Mouse (Mus musculus): Measurements from ENCODE around the gene Nelfcd. TPM values are rescaled to one million over a fixed set of nuclear protein-coding genes. Genes with fewer than 3 reads are reported as not detected.

The Nelfcd gene
- polyA plus RNA-seq, 1 experiment from 2014 or later = 106 TPM

GRCm38 (mm10) chr2:174436076-174436701, 20.6 kb downstream of the Nelfcd start:
- no peaks in the 10 kb centered on the region for H3K9me3 ChIP-seq (ENCODE audit: control insufficient read depth, low read length)
- no peak overlapping the region for H3K4me2 ChIP-seq (replicated peaks)
- no peak overlapping the region for H3K9ac ChIP-seq
- no peak for ATAC-seq (ENCODE audit: low FRiP score)
- no peak overlapping the region for H3K27ac ChIP-seq
- no peak overlapping the region for H3K4me3 ChIP-seq (replicated peaks; ENCODE audit: low read length)
- DNase-seq (ENCODE audit: low spot score) = no peak
- peaks cover 15% of the 10 kb centered on the region for H3K4me1 ChIP-seq (replicated peaks; ENCODE audit: control insufficient read depth, insufficient read depth, low read length)
- H3K36me3 ChIP-seq (replicated peaks; ENCODE audit: control insufficient read depth, insufficient read depth) = no peaks in the 10 kb centered on the region; the same call in 1 of the 2 replicates
- 92% methylated on average over 26 of the region's 26 CpGs for WGBS
- H3K27me3 ChIP-seq (ENCODE audit: control insufficient read depth, insufficient read depth, low read length) = no peaks in the 10 kb centered on the region

GRCm38 (mm10) chr2:174436916-174437696, 21.5 kb downstream of the Nelfcd start:
- Histone ChIP-seq H3K27ac (no peak overlapping the region), H3K9me3 (ENCODE audit: control insufficient read depth, low read length) (no peaks in the 10 kb centered on the region), H3K4me2 (replicated peaks) (no peak overlapping the region), H3K4me1 (replicated peaks; ENCODE audit: control insufficient read depth, insufficient read depth, low read length) (peaks cover 15% of the 10 kb centered on the region), H3K9ac (no peak overlapping the region), H3K36me3 (replicated peaks; ENCODE audit: control insufficient read depth, insufficient read depth) (no peaks in the 10 kb centered on the region; the same call in 1 of the 2 replicates), H3K4me3 (replicated peaks; ENCODE audit: low read length) (no peak overlapping the region), H3K27me3 (ENCODE audit: control insufficient read depth, insufficient read depth, low read length) (no peaks in the 10 kb centered on the region)
- ATAC-seq (ENCODE audit: low FRiP score) = no peak
- 94% methylated on average over 7 of the region's 7 CpGs for WGBS
- DNase-seq (ENCODE audit: low spot score) = no peak

- 96% methylated on average over 4 of the region's 4 CpGs for WGBS
- Histone ChIP-seq H3K27me3 (ENCODE audit: control insufficient read depth, insufficient read depth, low read length) (no peaks in the 10 kb centered on the region), H3K27ac (no peak overlapping the region), H3K4me2 (replicated peaks) (peak overlapping the region; percentile 71), H3K36me3 (replicated peaks; ENCODE audit: control insufficient read depth, insufficient read depth) (no peaks in the 10 kb centered on the region; the same call in 1 of the 2 replicates), H3K4me3 (replicated peaks; ENCODE audit: low read length) (no peak overlapping the region), H3K4me1 (replicated peaks; ENCODE audit: control insufficient read depth, insufficient read depth, low read length) (peaks cover 15% of the 10 kb centered on the region), H3K9ac (no peak overlapping the region), H3K9me3 (ENCODE audit: control insufficient read depth, low read length) (no peaks in the 10 kb centered on the region)
- no peak for ATAC-seq (ENCODE audit: low FRiP score)
- DNase-seq (ENCODE audit: low spot score) = no peak
Observed at GRCm38 (mm10) chr2:174437697-174437982, 22.0 kb downstream of the Nelfcd start.

- ATAC-seq (ENCODE audit: low FRiP score) (no peak), DNase-seq (ENCODE audit: low spot score) (no peak)
- H3K4me3 ChIP-seq (replicated peaks; ENCODE audit: low read length) = peak overlapping the region; percentile 41
- H3K27me3 ChIP-seq (ENCODE audit: control insufficient read depth, insufficient read depth, low read length) = no peaks in the 10 kb centered on the region
- H3K4me2 ChIP-seq (replicated peaks) = peak overlapping the region; percentile 71
- no peaks in the 10 kb centered on the region for H3K9me3 ChIP-seq (ENCODE audit: control insufficient read depth, low read length)
- 66% methylated on average over 11 of the region's 11 CpGs for WGBS
- no peaks in the 10 kb centered on the region for H3K36me3 ChIP-seq (replicated peaks; ENCODE audit: control insufficient read depth, insufficient read depth)
- no peak overlapping the region for H3K27ac ChIP-seq
- H3K4me1 ChIP-seq (replicated peaks; ENCODE audit: control insufficient read depth, insufficient read depth, low read length) = peaks cover 15% of the 10 kb centered on the region
- H3K9ac ChIP-seq = peak overlapping the region; percentile 59
Observed at GRCm38 (mm10) chr2:174438181-174438580, 22.6 kb downstream of the Nelfcd start.

GRCm38 (mm10) chr2:174438737-174439449, 23.3 kb downstream of the Nelfcd start, which contains the start of gene Ctsz:
Gene Ctsz (minus strand): TSS chr2:174439039.
- peak; percentile 78 for ATAC-seq (ENCODE audit: low FRiP score)

GRCm38 (mm10) chr2:174439450-174439838, 23.8 kb downstream of the Nelfcd start:
- Histone ChIP-seq H3K9me3 (ENCODE audit: control insufficient read depth, low read length) (no peaks in the 10 kb centered on the region), H3K4me1 (replicated peaks; ENCODE audit: control insufficient read depth, insufficient read depth, low read length) (peaks cover 15% of the 10 kb centered on the region), H3K27ac (no peak overlapping the region), H3K27me3 (ENCODE audit: control insufficient read depth, insufficient read depth, low read length) (no peaks in the 10 kb centered on the region), H3K9ac (no peak overlapping the region), H3K4me3 (replicated peaks; ENCODE audit: low read length) (no peak overlapping the region), H3K4me2 (replicated peaks) (peak overlapping the region; percentile 71), H3K36me3 (replicated peaks; ENCODE audit: control insufficient read depth, insufficient read depth) (no peaks in the 10 kb centered on the region)
- 52% methylated on average over 5 of the region's 5 CpGs for WGBS
- no peak for DNase-seq (ENCODE audit: low spot score)
- ATAC-seq (ENCODE audit: low FRiP score) = no peak

More at GRCm38 (mm10) chr2:174438737-174439449, 23.3 kb downstream of the Nelfcd start, which contains the start of gene Ctsz:
- no peaks in the 10 kb centered on the region for H3K27me3 ChIP-seq (ENCODE audit: control insufficient read depth, insufficient read depth, low read length)
- H3K4me2 ChIP-seq (replicated peaks) = peak within 1 kb of the TSS; percentile 71
- H3K36me3 ChIP-seq (replicated peaks; ENCODE audit: control insufficient read depth, insufficient read depth) = no peaks in the 10 kb centered on the region
- no peaks in the 10 kb centered on the region for H3K9me3 ChIP-seq (ENCODE audit: control insufficient read depth, low read length)
- H3K27ac ChIP-seq = no peak within 1 kb of the TSS
- peaks cover 15% of the 10 kb centered on the region for H3K4me1 ChIP-seq (replicated peaks; ENCODE audit: control insufficient read depth, insufficient read depth, low read length)
- peak within 1 kb of the TSS; percentile 59 for H3K9ac ChIP-seq
- 1% methylated on average over 38 of the region's 38 CpGs for WGBS
- peak within 1 kb of the TSS; percentile 41 for H3K4me3 ChIP-seq (replicated peaks; ENCODE audit: low read length)
- DNase-seq (ENCODE audit: low spot score) = no peak

- DNase-seq (ENCODE audit: low spot score) (no peak), ATAC-seq (ENCODE audit: low FRiP score) (no peak)
- Histone ChIP-seq H3K9me3 (ENCODE audit: control insufficient read depth, low read length) (no peaks in the 10 kb centered on the region), H3K36me3 (replicated peaks; ENCODE audit: control insufficient read depth, insufficient read depth) (no peaks in the 10 kb centered on the region), H3K27me3 (ENCODE audit: control insufficient read depth, insufficient read depth, low read length) (no peaks in the 10 kb centered on the region), H3K9ac (no peak overlapping the region), H3K4me3 (replicated peaks; ENCODE audit: low read length) (no peak overlapping the region), H3K4me2 (replicated peaks) (no peak overlapping the region), H3K4me1 (replicated peaks; ENCODE audit: control insufficient read depth, insufficient read depth, low read length) (peaks cover 15% of the 10 kb centered on the region), H3K27ac (no peak overlapping the region)
- 75% methylated on average over 9 of the region's 9 CpGs for WGBS
Observed at GRCm38 (mm10) chr2:174439961-174440360, 24.4 kb downstream of the Nelfcd start.

GRCm38 (mm10) chr2:174441898-174442297, 26.3 kb downstream of the Nelfcd start:
- H3K4me2 ChIP-seq (replicated peaks) = no peak overlapping the region
- H3K4me3 ChIP-seq (replicated peaks; ENCODE audit: low read length) = no peak overlapping the region
- H3K4me1 ChIP-seq (replicated peaks; ENCODE audit: control insufficient read depth, insufficient read depth, low read length) = peaks cover 15% of the 10 kb centered on the region
- H3K9ac ChIP-seq = no peak overlapping the region
- no peak for ATAC-seq (ENCODE audit: low FRiP score)
- H3K27me3 ChIP-seq (ENCODE audit: control insufficient read depth, insufficient read depth, low read length) = no peaks in the 10 kb centered on the region
- 88% methylated on average over 4 of the region's 4 CpGs for WGBS
- H3K9me3 ChIP-seq (ENCODE audit: control insufficient read depth, low read length) = no peaks in the 10 kb centered on the region
- no peaks in the 10 kb centered on the region for H3K36me3 ChIP-seq (replicated peaks; ENCODE audit: control insufficient read depth, insufficient read depth)
- DNase-seq (ENCODE audit: low spot score) = no peak
- H3K27ac ChIP-seq = no peak overlapping the region

- 86% methylated on average over 8 of the region's 9 CpGs for WGBS
- Histone ChIP-seq H3K27me3 (ENCODE audit: control insufficient read depth, insufficient read depth, low read length) (no peaks in the 10 kb centered on the region), H3K36me3 (replicated peaks; ENCODE audit: control insufficient read depth, insufficient read depth) (no peaks in the 10 kb centered on the region), H3K4me2 (replicated peaks) (no peak overlapping the region), H3K9me3 (ENCODE audit: control insufficient read depth, low read length) (no peaks in the 10 kb centered on the region), H3K4me3 (replicated peaks; ENCODE audit: low read length) (no peak overlapping the region), H3K27ac (no peak overlapping the region), H3K9ac (no peak overlapping the region), H3K4me1 (replicated peaks; ENCODE audit: control insufficient read depth, insufficient read depth, low read length) (peaks cover 15% of the 10 kb centered on the region)
- DNase-seq (ENCODE audit: low spot score) (no peak), ATAC-seq (ENCODE audit: low FRiP score) (no peak)
Observed at GRCm38 (mm10) chr2:174442460-174442859, 26.9 kb downstream of the Nelfcd start.

Data from hindbrain, embryonic 14.5 days (tissue).